Mouse (Mus musculus): Measurements from ENCODE around the gene AL732309.1. TPM values are rescaled to one million over a fixed set of nuclear protein-coding genes. Genes with fewer than 3 reads are reported as not detected.
A peak's percentile ranks its signal among the peaks of the same experiment; 100 is the strongest.

AL732309.1 gene
- polyA plus RNA-seq, 1 experiment from 2014 or later, result 2.1 TPM

DNA sequence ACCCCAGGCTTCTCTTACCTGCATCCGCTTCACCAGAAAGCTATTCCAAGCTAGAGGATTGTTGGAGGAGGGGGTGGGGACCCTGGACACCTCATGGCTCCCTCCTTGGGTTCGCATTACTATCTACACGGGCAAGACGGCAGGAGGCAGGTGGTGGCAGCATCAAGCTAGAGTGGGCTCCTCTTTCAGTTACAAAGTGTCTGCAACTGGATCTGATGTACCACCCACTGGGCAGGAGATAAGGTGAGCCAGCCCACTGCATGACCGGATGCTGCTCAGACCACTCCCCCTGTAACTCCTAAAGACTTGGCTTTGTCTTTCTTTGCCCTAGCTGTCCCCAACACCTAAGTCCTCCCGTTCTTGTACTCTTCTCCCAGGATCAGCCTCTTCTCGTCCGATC lies 10.0 kb downstream of the AL732309.1 start, which contains the start of gene Rnf224:
Gene Rnf224 (minus strand): TSS at position 174 of the 400 bp plus-strand sequence.
- Histone ChIP-seq H3K27me3 (replicated peaks) (peaks cover 75% of the 10 kb centered on the region), H3K4me3 (no peak within 1 kb of the TSS), H3K9me3 (no peaks in the 10 kb centered on the region), H3K4me1 (peaks cover 13% of the 10 kb centered on the region), H3K36me3 (no peaks in the 10 kb centered on the region), H3K4me2 (no peak within 1 kb of the TSS), H3K9ac (no peak within 1 kb of the TSS), H3K27ac (replicated peaks) (no peak within 1 kb of the TSS)
- WGBS, result 14% methylated on average over 8 of the region's 8 CpGs
- no peak for ATAC-seq (ENCODE audit: extremely low read depth, insufficient number of reproducible peaks, low FRiP score, low TSS enrichment)

GRCm38 (mm10) chr2:25234551-25235220 lies 12.0 kb downstream of the AL732309.1 start:
- Histone ChIP-seq H3K4me3 (no peak overlapping the region), H3K9me3 (no peaks in the 10 kb centered on the region), H3K36me3 (no peaks in the 10 kb centered on the region), H3K27ac (replicated peaks) (no peak overlapping the region), H3K27me3 (replicated peaks) (peaks cover 84% of the 10 kb centered on the region), H3K4me1 (no peaks in the 10 kb centered on the region), H3K4me2 (no peak overlapping the region), H3K9ac (no peak overlapping the region)
- no peak for ATAC-seq (ENCODE audit: extremely low read depth, insufficient number of reproducible peaks, low FRiP score, low TSS enrichment)
- 58% methylated on average over 5 of the region's 5 CpGs for WGBS

GRCm38 (mm10) chr2:25234050-25234449 lies 12.6 kb downstream of the AL732309.1 start, which contains the start of gene Slc34a3:
TSS of gene Slc34a3 (minus strand) at chr2:25234364.
- H3K27me3 ChIP-seq (replicated peaks), result peaks cover 85% of the 10 kb centered on the region
- WGBS, result 65% methylated on average over 3 of the region's 3 CpGs
- H3K36me3 ChIP-seq, result no peaks in the 10 kb centered on the region

GRCm38 (mm10) chr2:25233421-25233820 lies 13.2 kb downstream of the AL732309.1 start:
- Histone ChIP-seq H3K27me3 (replicated peaks) (peaks cover 81% of the 10 kb centered on the region), H3K4me1 (peaks cover 6% of the 10 kb centered on the region; the same call in 1 of the 2 replicates), H3K9ac (no peak overlapping the region), H3K27ac (replicated peaks) (no peak overlapping the region), H3K9me3 (no peaks in the 10 kb centered on the region), H3K4me3 (no peak overlapping the region), H3K36me3 (no peaks in the 10 kb centered on the region), H3K4me2 (no peak overlapping the region)
- ATAC-seq (ENCODE audit: extremely low read depth, insufficient number of reproducible peaks, low FRiP score, low TSS enrichment), result no peak
- WGBS, result 63% methylated on average over 4 of the region's 4 CpGs

More at GRCm38 (mm10) chr2:25234050-25234449, 12.6 kb downstream of the AL732309.1 start, which contains the start of gene Slc34a3:
- Histone ChIP-seq H3K4me1 (0 out of 2 replicates have a peak, but pooled peaks cover under 1% of the 10 kb centered on the region), H3K9me3 (no peaks in the 10 kb centered on the region), H3K4me2 (no peak within 1 kb of the TSS), H3K4me3 (no peak within 1 kb of the TSS), H3K27ac (replicated peaks) (no peak within 1 kb of the TSS), H3K9ac (no peak within 1 kb of the TSS)
- no peak for ATAC-seq (ENCODE audit: extremely low read depth, insufficient number of reproducible peaks, low FRiP score, low TSS enrichment)

DNA sequence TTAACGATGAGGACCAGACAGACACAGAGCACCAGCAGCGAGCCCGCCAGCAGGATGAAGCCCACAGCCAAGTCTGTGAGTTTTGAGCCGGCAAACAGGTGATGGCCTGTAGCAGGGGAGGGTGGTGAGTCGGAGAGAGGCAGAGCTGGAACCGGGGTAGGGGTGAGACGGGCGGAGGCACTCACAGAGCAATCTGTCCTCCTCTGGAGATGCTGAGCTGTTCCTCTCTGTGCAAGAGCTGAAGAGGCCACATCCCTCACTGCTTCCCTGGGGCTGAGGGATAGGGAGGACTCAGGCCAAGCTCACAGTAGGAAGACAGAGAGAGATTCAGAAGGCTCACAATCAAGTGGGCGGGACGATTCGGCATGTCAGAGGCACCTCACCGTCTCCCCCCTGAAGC lies 15.6 kb downstream of the AL732309.1 start:
- WGBS, result 46% methylated on average over 12 of the region's 12 CpGs
- no peak for ATAC-seq (ENCODE audit: extremely low read depth, insufficient number of reproducible peaks, low FRiP score, low TSS enrichment)
- Histone ChIP-seq H3K27ac (replicated peaks) (no peak overlapping the region), H3K4me1 (peaks cover 10% of the 10 kb centered on the region; the same call in 1 of the 2 replicates), H3K9me3 (no peaks in the 10 kb centered on the region), H3K9ac (no peak overlapping the region), H3K36me3 (no peaks in the 10 kb centered on the region), H3K4me2 (no peak overlapping the region), H3K4me3 (no peak overlapping the region), H3K27me3 (replicated peaks) (peaks cover 70% of the 10 kb centered on the region)

DNA sequence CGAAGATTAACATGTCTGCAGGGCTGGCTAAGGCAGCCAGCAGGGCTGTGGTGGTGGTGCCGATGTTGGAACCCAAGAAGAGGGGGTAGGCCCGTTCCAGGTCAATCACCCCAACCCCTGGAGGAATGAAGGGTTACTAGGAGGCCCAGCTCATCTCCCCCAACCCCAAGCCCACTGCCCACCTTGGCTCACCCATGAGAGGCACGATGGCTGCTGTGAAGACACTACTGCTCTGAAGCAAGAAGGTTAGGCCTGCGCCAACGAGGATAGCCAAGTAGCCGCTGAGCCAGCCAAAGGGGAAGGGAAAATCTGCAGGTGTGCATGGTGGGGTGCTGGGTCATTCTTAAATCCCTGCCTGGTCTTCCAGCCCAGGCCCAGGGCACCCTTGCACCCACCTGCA lies 16.1 kb downstream of the AL732309.1 start:
- H3K36me3 ChIP-seq, result no peaks in the 10 kb centered on the region
- no peaks in the 10 kb centered on the region for H3K9me3 ChIP-seq
- H3K4me1 ChIP-seq, result peaks cover 14% of the 10 kb centered on the region
- no peak for ATAC-seq (ENCODE audit: extremely low read depth, insufficient number of reproducible peaks, low FRiP score, low TSS enrichment)
- WGBS, result 82% methylated on average over 7 of the region's 7 CpGs
- H3K9ac ChIP-seq, result no peak overlapping the region
- H3K27me3 ChIP-seq (replicated peaks), result peaks cover 66% of the 10 kb centered on the region
- H3K4me3 ChIP-seq, result no peak overlapping the region
- no peak overlapping the region for H3K27ac ChIP-seq (replicated peaks)
- H3K4me2 ChIP-seq, result no peak overlapping the region

GRCm38 (mm10) chr2:25229582-25229981 lies 17.1 kb downstream of the AL732309.1 start:
- Histone ChIP-seq H3K27ac (replicated peaks) (no peak overlapping the region), H3K4me3 (no peak overlapping the region), H3K4me1 (peaks cover 17% of the 10 kb centered on the region), H3K27me3 (replicated peaks) (peaks cover 56% of the 10 kb centered on the region), H3K9ac (no peak overlapping the region), H3K9me3 (no peaks in the 10 kb centered on the region), H3K36me3 (no peaks in the 10 kb centered on the region), H3K4me2 (no peak overlapping the region)
- WGBS, result 67% methylated on average over 5 of the region's 5 CpGs
- ATAC-seq (ENCODE audit: extremely low read depth, insufficient number of reproducible peaks, low FRiP score, low TSS enrichment), result no peak

DNA sequence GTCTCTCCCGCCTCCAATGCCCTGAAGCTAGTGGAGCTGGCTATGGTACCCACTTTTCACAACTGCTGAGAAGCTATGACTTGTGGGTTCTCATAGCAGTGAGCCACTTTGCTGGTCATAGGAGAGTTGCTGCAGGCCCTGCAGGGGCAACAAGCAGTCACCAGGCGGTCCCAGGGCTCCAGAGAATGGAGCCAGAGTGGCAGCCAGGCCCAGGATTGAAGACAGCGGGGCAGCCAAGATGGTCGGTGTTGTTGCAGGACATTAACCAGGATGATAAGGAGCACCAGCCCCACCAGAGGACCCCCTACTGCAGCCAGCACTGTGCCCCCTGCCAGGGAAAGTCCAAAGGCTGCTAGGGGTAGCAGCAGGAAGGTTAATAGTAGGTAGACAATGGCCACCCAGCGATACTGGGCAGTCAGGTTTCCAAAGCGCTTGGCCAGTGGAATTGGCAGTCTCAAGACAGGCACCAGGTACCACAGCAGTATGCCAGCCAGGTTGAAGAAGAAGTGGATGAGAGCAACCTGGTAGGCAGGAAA lies 17.6 kb downstream of the AL732309.1 start:
- H3K27me3 ChIP-seq (replicated peaks), result peaks cover 51% of the 10 kb centered on the region
- peak overlapping the region; percentile 40; the same call in 1 of the 2 replicates for H3K4me3 ChIP-seq
- no peaks in the 10 kb centered on the region for H3K36me3 ChIP-seq
- H3K9ac ChIP-seq, result peak overlapping the region; percentile 24
- H3K9me3 ChIP-seq, result no peaks in the 10 kb centered on the region
- no peak for ATAC-seq (ENCODE audit: extremely low read depth, insufficient number of reproducible peaks, low FRiP score, low TSS enrichment)
- no peak overlapping the region for H3K27ac ChIP-seq (replicated peaks)
- 66% methylated on average over 6 of the region's 6 CpGs for WGBS
- peak overlapping the region; percentile 65 for H3K4me2 ChIP-seq
- peaks cover 17% of the 10 kb centered on the region for H3K4me1 ChIP-seq

DNA sequence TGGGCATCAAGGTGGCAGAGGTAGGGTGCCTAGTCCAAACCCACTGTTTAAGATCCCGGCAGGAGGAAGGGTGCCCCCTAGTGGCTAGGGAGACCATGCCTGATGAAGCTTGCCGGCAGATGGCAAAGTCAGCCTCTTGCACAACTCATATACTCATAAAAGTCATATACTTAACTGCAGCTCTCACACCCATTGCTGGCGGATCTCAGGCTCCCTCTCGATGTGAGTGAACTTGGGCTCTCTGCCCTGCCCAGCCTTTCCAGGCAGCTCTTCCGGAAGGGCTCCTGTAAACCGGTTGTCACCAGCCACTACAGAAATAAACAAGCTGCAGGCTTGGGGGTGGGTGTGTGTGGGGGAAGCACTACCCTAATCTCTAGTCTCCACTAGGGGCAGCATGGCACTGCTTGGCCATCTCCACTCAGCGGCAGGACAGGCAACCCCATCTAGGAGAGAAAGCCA lies 18.2 kb downstream of the AL732309.1 start:
- ATAC-seq (ENCODE audit: extremely low read depth, insufficient number of reproducible peaks, low FRiP score, low TSS enrichment), result no peak
- H3K4me3 ChIP-seq, result peak overlapping the region; percentile 40
- WGBS, result under 1% methylated on average over 7 of the region's 7 CpGs
- H3K36me3 ChIP-seq, result peaks cover 1% of the 10 kb centered on the region; the same call in 1 of the 2 replicates
- H3K27me3 ChIP-seq (replicated peaks), result peaks cover 45% of the 10 kb centered on the region
- H3K9ac ChIP-seq, result peak overlapping the region; percentile 48; the same call in 1 of the 2 replicates
- H3K4me2 ChIP-seq, result peak overlapping the region; percentile 65
- peaks cover 20% of the 10 kb centered on the region for H3K4me1 ChIP-seq
- H3K27ac ChIP-seq (replicated peaks), result peak overlapping the region; percentile 69
- H3K9me3 ChIP-seq, result no peaks in the 10 kb centered on the region

DNA sequence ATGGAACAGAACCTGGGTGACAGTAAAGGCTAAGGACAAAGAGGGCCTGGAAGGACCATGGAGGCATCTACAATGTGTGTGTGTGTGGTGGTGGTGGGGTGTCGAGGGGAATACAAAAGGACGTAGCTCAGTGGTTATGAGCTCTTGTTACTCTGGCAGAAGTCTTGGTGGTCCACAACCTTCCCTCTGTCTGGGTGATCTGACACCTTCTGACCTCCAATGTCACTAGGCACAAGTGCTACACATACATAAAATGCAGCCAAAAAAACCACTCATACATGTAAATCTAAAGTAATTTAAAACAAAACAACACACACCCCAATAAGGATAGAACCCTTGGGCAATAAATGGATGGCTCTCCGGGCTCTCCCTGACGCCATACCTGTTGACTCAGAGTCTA lies 19.3 kb downstream of the AL732309.1 start:
- 84% methylated on average over 4 of the region's 4 CpGs for WGBS
- Histone ChIP-seq H3K36me3 (peaks cover 9% of the 10 kb centered on the region; the same call in 1 of the 2 replicates), H3K27ac (replicated peaks) (no peak overlapping the region), H3K9me3 (no peaks in the 10 kb centered on the region), H3K4me1 (peaks cover 25% of the 10 kb centered on the region), H3K9ac (no peak overlapping the region), H3K4me2 (no peak overlapping the region), H3K27me3 (replicated peaks) (peaks cover 34% of the 10 kb centered on the region), H3K4me3 (no peak overlapping the region)
- ATAC-seq (ENCODE audit: extremely low read depth, insufficient number of reproducible peaks, low FRiP score, low TSS enrichment), result no peak

DNA sequence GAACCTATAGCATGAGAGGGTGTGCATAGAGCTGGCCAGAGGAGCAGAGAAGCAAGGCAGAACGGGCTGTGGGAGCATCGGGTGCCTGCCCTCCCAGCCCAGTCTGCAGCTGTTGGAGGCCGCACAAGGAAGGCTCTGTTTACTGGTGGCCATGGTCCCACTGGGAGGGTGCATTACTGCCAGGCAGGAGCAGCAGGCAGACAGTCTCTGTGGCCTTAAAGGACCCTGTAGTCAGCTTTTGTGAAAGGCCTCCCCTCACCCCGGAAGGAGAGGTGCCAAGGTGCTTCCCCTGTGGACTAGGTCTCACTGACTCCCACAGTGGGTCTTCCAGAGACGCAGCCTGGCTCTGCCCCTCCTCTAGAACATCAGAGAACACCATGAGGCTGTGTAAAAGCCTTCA lies 19.8 kb downstream of the AL732309.1 start:
- peaks cover 25% of the 10 kb centered on the region for H3K4me1 ChIP-seq
- ATAC-seq (ENCODE audit: extremely low read depth, insufficient number of reproducible peaks, low FRiP score, low TSS enrichment), result no peak
- H3K27me3 ChIP-seq (replicated peaks), result peaks cover 29% of the 10 kb centered on the region
- no peak overlapping the region for H3K4me3 ChIP-seq
- no peak overlapping the region for H3K9ac ChIP-seq
- peaks cover 14% of the 10 kb centered on the region for H3K36me3 ChIP-seq
- H3K4me2 ChIP-seq, result no peak overlapping the region
- no peak overlapping the region for H3K27ac ChIP-seq (replicated peaks)
- 77% methylated on average over 5 of the region's 5 CpGs for WGBS
- no peaks in the 10 kb centered on the region for H3K9me3 ChIP-seq
